Mouse (Mus musculus): Measurements from ENCODE around the gene Rab5a. TPM values are rescaled to one million over a fixed set of nuclear protein-coding genes. Genes with fewer than 3 reads are reported as not detected.

The Rab5a gene
- polyA plus RNA-seq (2017; shearing (Covaris generic)) = 10 to 100 TPM; 91.5 to 92.8 TPM

GRCm38 (mm10) chr17:53478858-53479603 lies at the start of gene Rab5a:
Gene Rab5a, plus strand, starts transcription at chr17:53479234.

GRCm38 (mm10) chr17:53462603-53463495 lies 16.2 kb upstream of the Rab5a start, which contains the start of gene Efhb:
Gene Efhb, minus strand, starts transcription at chr17:53463321.

GRCm38 (mm10) chr17:53539351-53539750 lies 60.3 kb downstream of the Rab5a start, which contains the start of gene Pp2d1:
Gene Pp2d1, minus strand, starts transcription at chr17:53539451.

Other genes starting within 250 kb of the Rab5a start
- under 1 TPM; 0.20 to 0.21 TPM for gene Efhb, start 15.9 kb upstream of the Rab5a start, polyA plus RNA-seq (2017; shearing (Covaris generic))
- gene Pp2d1, start 60.2 kb downstream of the Rab5a start, polyA plus RNA-seq (2017; shearing (Covaris generic)) = under 1 TPM; 0.34 to 0.67 TPM
- 10 to 100 TPM; 37.6 to 41.6 TPM for gene Kat2b, start 87.6 kb downstream of the Rab5a start, polyA plus RNA-seq (2017; shearing (Covaris generic))
- gene Sgo1, start 210.1 kb downstream of the Rab5a start, polyA plus RNA-seq (2017; shearing (Covaris generic)) = 1 to 10 TPM in 1 of 2 experiments, under 1 TPM in 1; 0.47 to 1.4 TPM